Mouse (Mus musculus): ENCODE data around the gene Rnpepl1. TPM values are rescaled to one million over a fixed set of nuclear protein-coding genes. Genes with fewer than 3 reads are reported as not detected.
A peak's percentile ranks its signal among the peaks of the same experiment; 100 is the strongest.

Gene Rnpepl1
- polyA plus RNA-seq, 1 experiment from 2014 or later, result 37.9 TPM

- 0 out of 2 replicates have a peak, but pooled peaks cover 16% of the 10 kb centered on the region for H3K27me3 ChIP-seq
- peaks cover 7% of the 10 kb centered on the region for H3K4me1 ChIP-seq
- ATAC-seq (replicated peaks; ENCODE audit: low FRiP score), result no peak
- no peak overlapping the region for H3K4me2 ChIP-seq
- peaks cover 5% of the 10 kb centered on the region; the same call in 1 of the 2 replicates for H3K9me3 ChIP-seq (replicated peaks)
- H3K27ac ChIP-seq, result no peak overlapping the region
- H3K36me3 ChIP-seq, result no peaks in the 10 kb centered on the region
- WGBS, result 41% methylated on average over 1 of the region's 1 CpGs
- H3K4me3 ChIP-seq (replicated peaks), result no peak overlapping the region
- H3K9ac ChIP-seq, result no peak overlapping the region
These were observed 19.7 kb downstream of the Rnpepl1 start for GRCm38 (mm10) chr1:92930171-92930706.

DNA sequence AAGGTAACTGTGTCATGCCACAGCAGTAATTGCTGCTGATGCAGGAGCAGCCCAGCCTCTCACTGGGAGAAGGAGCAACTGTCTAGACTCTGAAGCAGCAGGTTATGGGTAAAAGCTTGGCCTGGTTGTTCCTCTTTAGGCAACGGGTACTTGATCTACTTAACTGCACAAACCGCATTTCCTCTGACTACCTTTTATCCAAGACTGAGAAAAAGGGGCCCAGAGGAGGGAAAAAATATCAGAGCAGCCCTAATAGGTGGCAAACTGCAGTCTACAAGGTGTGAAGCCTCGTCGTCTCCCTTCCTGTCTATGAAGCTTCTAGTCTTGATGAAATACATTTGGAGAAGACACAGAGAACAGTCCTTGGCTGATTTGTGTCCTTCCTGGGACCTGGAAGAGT lies 23.0 kb downstream of the Rnpepl1 start:
- no peak for ATAC-seq (replicated peaks; ENCODE audit: low FRiP score)
- 0 out of 2 replicates have a peak, but pooled peaks cover 6% of the 10 kb centered on the region for H3K27me3 ChIP-seq
- H3K9ac ChIP-seq, result peak overlapping the region; percentile 79; the same call in 1 of the 2 replicates
- peaks cover 5% of the 10 kb centered on the region; the same call in 1 of the 2 replicates for H3K9me3 ChIP-seq (replicated peaks)
- peak overlapping the region; percentile 84 for H3K4me3 ChIP-seq (replicated peaks)
- peak overlapping the region; percentile 74 for H3K4me2 ChIP-seq
- WGBS, result 83% methylated on average over 4 of the region's 4 CpGs
- H3K27ac ChIP-seq, result peak overlapping the region; percentile 98
- H3K36me3 ChIP-seq, result peaks cover 9% of the 10 kb centered on the region
- H3K4me1 ChIP-seq, result peaks cover 25% of the 10 kb centered on the region

DNA sequence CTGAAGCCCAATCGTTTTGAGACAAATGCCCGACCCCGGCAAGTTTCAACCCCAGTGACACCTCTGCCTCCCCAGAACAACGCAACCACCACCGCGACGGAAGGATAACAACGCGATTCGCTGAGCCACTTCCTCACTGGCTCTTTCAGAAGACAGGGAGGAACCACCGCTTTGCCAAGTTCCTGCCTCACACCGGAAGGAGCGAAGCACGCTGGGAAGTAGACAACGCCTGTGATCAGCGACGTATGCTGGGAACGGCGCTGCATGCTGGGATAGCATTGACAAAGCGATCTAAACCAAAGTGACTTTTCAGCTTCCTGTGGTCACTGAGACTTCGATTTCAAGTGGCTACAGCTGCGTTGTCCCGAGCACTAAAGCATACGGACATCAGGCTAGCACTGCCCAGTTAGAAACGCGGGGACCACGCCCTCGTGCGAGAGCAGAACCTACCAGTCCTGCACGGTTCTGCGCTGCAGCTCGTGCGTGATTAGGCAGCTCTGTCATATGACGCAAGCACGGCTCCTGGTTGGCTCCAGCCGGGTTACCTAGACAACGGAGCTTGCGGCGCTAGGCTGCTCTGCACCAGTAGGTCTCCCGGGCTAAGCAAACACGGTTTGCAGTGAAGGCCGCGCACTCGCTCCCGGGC lies 23.7 kb downstream of the Rnpepl1 start, which contains the start of gene Capn10:
Gene Capn10 (plus strand): TSS at position 195 of the 646 bp plus-strand sequence.
- Histone ChIP-seq H3K4me1 (peaks cover 25% of the 10 kb centered on the region), H3K9me3 (replicated peaks) (peaks cover 5% of the 10 kb centered on the region; the same call in 1 of the 2 replicates), H3K36me3 (peaks cover 16% of the 10 kb centered on the region), H3K27me3 (0 out of 2 replicates have a peak, but pooled peaks cover 3% of the 10 kb centered on the region), H3K4me2 (peak within 1 kb of the TSS; percentile 74), H3K4me3 (replicated peaks) (peak within 1 kb of the TSS; percentile 84), H3K27ac (peak within 1 kb of the TSS; percentile 98), H3K9ac (peak within 1 kb of the TSS; percentile 79)
- under 1% methylated on average over 45 of the region's 45 CpGs for WGBS
- peak; percentile 100 for ATAC-seq (replicated peaks; ENCODE audit: low FRiP score)

GRCm38 (mm10) chr1:92935054-92935962 lies 24.7 kb downstream of the Rnpepl1 start:
- Histone ChIP-seq H3K36me3 (peaks cover 26% of the 10 kb centered on the region), H3K27me3 (0 out of 2 replicates have a peak, but pooled peaks cover 3% of the 10 kb centered on the region), H3K27ac (peak overlapping the region; percentile 98), H3K4me3 (replicated peaks) (peak overlapping the region; percentile 84), H3K4me2 (peak overlapping the region; percentile 74), H3K4me1 (peaks cover 25% of the 10 kb centered on the region), H3K9me3 (replicated peaks) (peaks cover 5% of the 10 kb centered on the region; the same call in 1 of the 2 replicates), H3K9ac (peak overlapping the region; percentile 79)
- ATAC-seq (replicated peaks; ENCODE audit: low FRiP score), result no peak
- 14% methylated on average over 10 of the region's 10 CpGs for WGBS

DNA sequence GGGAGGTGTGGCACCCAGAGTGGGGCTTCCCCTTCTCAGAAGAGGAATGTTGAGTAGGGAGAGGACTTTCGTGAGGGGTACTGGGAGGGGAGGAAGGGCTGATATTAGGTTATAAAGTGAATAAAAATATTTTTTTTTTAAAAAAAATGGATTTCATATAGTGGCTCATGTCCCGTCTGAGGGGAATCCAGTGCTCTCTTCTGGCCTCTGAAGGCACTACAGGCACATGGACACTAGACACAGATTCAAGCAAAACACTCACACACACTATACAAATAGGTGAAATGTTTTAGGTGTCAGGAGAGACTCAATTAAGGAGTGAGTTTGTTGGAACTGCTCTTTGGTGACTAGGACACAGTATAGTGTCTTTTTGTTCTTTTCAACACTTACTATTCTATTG lies 25.4 kb downstream of the Rnpepl1 start:
- Histone ChIP-seq H3K36me3 (peaks cover 31% of the 10 kb centered on the region), H3K27ac (peak overlapping the region; percentile 25; the same call in 1 of the 2 replicates), H3K4me1 (peaks cover 25% of the 10 kb centered on the region), H3K4me3 (replicated peaks) (peak overlapping the region; percentile 84), H3K27me3 (0 out of 2 replicates have a peak, but pooled peaks cover 3% of the 10 kb centered on the region), H3K9me3 (replicated peaks) (peaks cover 5% of the 10 kb centered on the region; the same call in 1 of the 2 replicates), H3K4me2 (peak overlapping the region; percentile 74), H3K9ac (0 out of 2 replicates have a peak overlapping the region, but pooled peaks have one; percentile 79)
- 74% methylated on average over 2 of the region's 2 CpGs for WGBS
- ATAC-seq (replicated peaks; ENCODE audit: low FRiP score), result no peak

DNA sequence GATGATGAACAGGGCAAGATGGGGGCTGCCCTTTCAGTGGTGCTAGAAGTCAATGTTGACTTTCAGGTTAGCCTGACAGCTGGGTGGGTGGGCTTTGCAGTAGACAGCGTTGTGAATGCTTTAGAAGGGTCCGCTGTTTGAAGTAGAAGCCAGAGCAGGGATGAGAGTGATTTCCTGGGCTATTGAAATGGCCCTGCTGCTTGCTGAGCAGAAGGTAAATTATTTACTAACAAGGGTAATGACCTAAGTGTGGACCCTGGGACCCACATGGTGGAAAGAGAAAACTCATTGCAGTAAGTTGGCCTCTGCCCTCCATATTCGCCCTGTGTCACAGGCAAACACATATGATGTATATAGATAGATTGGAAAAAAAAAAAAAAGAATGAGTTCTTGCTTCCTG lies 25.9 kb downstream of the Rnpepl1 start:
- 0 out of 2 replicates have a peak, but pooled peaks cover 3% of the 10 kb centered on the region for H3K27me3 ChIP-seq
- ATAC-seq (replicated peaks; ENCODE audit: low FRiP score), result no peak

DNA sequence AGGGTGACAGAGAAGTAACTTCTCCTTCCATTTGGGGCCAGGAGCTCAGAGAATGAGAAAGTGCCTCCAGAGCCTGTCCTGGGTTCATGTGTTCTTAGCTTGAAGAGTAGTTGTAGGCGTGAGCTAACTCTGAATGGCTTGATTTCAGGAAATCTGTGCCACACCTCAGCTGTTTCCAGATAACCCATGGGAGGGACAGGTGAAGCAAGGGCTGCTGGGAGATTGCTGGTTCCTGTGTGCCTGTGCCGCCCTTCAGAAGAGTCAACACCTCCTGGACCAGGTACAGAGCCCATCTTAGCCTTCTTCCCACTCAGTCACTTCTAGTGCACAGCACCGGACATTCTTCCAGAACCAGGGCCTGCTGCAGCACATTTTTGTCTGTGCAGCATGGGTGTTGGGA lies 27.2 kb downstream of the Rnpepl1 start:
- H3K4me2 ChIP-seq, result no peak overlapping the region
- no peak overlapping the region for H3K4me3 ChIP-seq (replicated peaks)
- no peak overlapping the region for H3K27ac ChIP-seq
- 0 out of 2 replicates have a peak overlapping the region, but pooled peaks have one; percentile 8 for H3K9ac ChIP-seq
- H3K27me3 ChIP-seq, result no peaks in the 10 kb centered on the region
- peaks cover 4% of the 10 kb centered on the region; the same call in 1 of the 2 replicates for H3K9me3 ChIP-seq (replicated peaks)
- peaks cover 46% of the 10 kb centered on the region for H3K36me3 ChIP-seq
- no peak for ATAC-seq (replicated peaks; ENCODE audit: low FRiP score)
- 93% methylated on average over 3 of the region's 3 CpGs for WGBS
- peaks cover 25% of the 10 kb centered on the region for H3K4me1 ChIP-seq

More for the DNA sequence above, 25.9 kb downstream of the Rnpepl1 start:
- Histone ChIP-seq H3K4me2 (peak overlapping the region; percentile 74; the same call in 1 of the 2 replicates), H3K4me3 (replicated peaks) (peak overlapping the region; percentile 84; the same call in 1 of the 2 replicates), H3K9ac (0 out of 2 replicates have a peak overlapping the region, but pooled peaks have one; percentile 5), H3K9me3 (replicated peaks) (peaks cover 5% of the 10 kb centered on the region; the same call in 1 of the 2 replicates), H3K27ac (peak overlapping the region; percentile 25; the same call in 1 of the 2 replicates), H3K4me1 (peaks cover 25% of the 10 kb centered on the region), H3K36me3 (peaks cover 34% of the 10 kb centered on the region)
- 74% methylated on average over 3 of the region's 3 CpGs for WGBS

GRCm38 (mm10) chr1:92939746-92940145 lies 29.2 kb downstream of the Rnpepl1 start:
- Histone ChIP-seq H3K27me3 (no peaks in the 10 kb centered on the region), H3K9me3 (replicated peaks) (no peaks in the 10 kb centered on the region), H3K36me3 (peaks cover 66% of the 10 kb centered on the region), H3K4me3 (replicated peaks) (no peak overlapping the region), H3K27ac (no peak overlapping the region), H3K4me1 (peaks cover 20% of the 10 kb centered on the region), H3K4me2 (no peak overlapping the region), H3K9ac (no peak overlapping the region)
- ATAC-seq (replicated peaks; ENCODE audit: low FRiP score), result no peak
- WGBS, result 90% methylated on average over 4 of the region's 4 CpGs

GRCm38 (mm10) chr1:92943219-92943989 lies 32.8 kb downstream of the Rnpepl1 start:
- Histone ChIP-seq H3K9ac (no peak overlapping the region), H3K4me3 (replicated peaks) (no peak overlapping the region), H3K4me2 (no peak overlapping the region), H3K4me1 (no peaks in the 10 kb centered on the region), H3K9me3 (replicated peaks) (no peaks in the 10 kb centered on the region), H3K27me3 (no peaks in the 10 kb centered on the region), H3K27ac (no peak overlapping the region), H3K36me3 (peaks cover 96% of the 10 kb centered on the region)
- WGBS, result 92% methylated on average over 19 of the region's 19 CpGs
- ATAC-seq (replicated peaks; ENCODE audit: low FRiP score), result no peak

- Histone ChIP-seq H3K4me2 (no peak overlapping the region), H3K27me3 (no peaks in the 10 kb centered on the region), H3K4me1 (no peaks in the 10 kb centered on the region), H3K9ac (no peak overlapping the region), H3K27ac (no peak overlapping the region), H3K36me3 (peaks cover 55% of the 10 kb centered on the region), H3K9me3 (replicated peaks) (no peaks in the 10 kb centered on the region), H3K4me3 (replicated peaks) (no peak overlapping the region)
- 94% methylated on average over 3 of the region's 3 CpGs for WGBS
- ATAC-seq (replicated peaks; ENCODE audit: low FRiP score), result no peak
These were observed 37.4 kb downstream of the Rnpepl1 start for GRCm38 (mm10) chr1:92947966-92948365.

DNA sequence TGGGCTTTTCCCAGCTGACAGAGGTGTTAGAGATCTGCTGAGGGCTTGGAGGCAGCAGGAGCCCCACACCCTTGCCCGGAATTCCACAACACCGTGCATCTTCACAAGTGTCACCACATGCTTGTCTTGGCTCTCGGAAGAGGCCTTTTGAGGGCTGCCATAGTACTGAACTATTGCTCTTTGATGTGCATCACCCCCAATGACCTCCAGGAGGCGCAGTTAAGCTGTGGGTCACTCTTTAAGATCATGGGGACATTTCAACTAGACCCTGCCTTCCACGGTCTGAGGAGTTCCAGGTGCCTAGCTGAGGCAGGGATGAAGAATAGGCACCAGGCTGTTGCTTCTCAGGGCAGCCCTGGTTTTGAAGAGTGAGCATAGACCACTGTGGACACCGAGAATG lies 38.8 kb downstream of the Rnpepl1 start:
- Histone ChIP-seq H3K4me1 (no peaks in the 10 kb centered on the region), H3K9me3 (replicated peaks) (no peaks in the 10 kb centered on the region), H3K4me2 (no peak overlapping the region), H3K9ac (no peak overlapping the region), H3K27me3 (no peaks in the 10 kb centered on the region), H3K27ac (no peak overlapping the region), H3K36me3 (peaks cover 40% of the 10 kb centered on the region), H3K4me3 (replicated peaks) (no peak overlapping the region)
- WGBS, result 60% methylated on average over 6 of the region's 6 CpGs
- no peak for ATAC-seq (replicated peaks; ENCODE audit: low FRiP score)

Measured in kidney, embryonic 15.5 days (tissue).